Mouse (Mus musculus) spleen, postnatal 4 days (tissue): ENCODE results near the gene Sec1.
A peak's percentile ranks its signal among the peaks of the same experiment; 100 is the strongest.

Experiments used
- DNase-seq, 2 experiments: peaks; one replicate each; pipeline ENCODE4 v3.0.0; 2022; ENCODE audit warnings: low spot score in 2 of 2

Sec1 gene

GRCm38 (mm10) chr7:45641391-45642040, 52.7 kb downstream of the Sec1 start:
- no peak for DNase-seq

- DNase-seq, result no peak
Observed at GRCm38 (mm10) chr7:45640191-45640957, 53.8 kb downstream of the Sec1 start.

DNA sequence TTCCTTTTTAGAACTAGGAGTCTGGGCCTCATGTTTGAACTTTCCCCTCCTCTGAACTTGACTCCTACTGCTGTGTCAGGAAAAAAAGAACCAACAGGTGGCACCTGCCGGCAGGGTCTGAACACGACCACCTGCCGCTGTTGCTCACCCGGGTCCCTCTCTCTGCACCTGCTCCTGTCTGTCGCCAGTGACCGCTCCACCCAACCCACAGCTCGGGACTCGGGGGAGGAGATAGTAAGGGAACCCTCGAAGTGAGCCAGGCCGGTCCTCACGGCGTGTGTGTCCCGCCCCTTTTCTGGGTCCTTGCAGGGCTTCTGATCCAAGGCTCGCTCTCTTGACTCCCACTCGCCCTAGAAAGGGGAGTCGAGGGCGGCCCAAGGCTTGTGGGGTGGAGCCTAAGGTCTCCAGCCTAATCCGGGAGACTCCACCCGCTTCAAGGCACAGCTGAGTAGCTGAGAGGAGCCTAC, 54.6 kb downstream of the Sec1 start, which contains the start of gene Mamstr:
Gene Mamstr (plus strand): TSS at position 417 of the 467 bp plus-strand sequence.
- no peak for DNase-seq

DNA sequence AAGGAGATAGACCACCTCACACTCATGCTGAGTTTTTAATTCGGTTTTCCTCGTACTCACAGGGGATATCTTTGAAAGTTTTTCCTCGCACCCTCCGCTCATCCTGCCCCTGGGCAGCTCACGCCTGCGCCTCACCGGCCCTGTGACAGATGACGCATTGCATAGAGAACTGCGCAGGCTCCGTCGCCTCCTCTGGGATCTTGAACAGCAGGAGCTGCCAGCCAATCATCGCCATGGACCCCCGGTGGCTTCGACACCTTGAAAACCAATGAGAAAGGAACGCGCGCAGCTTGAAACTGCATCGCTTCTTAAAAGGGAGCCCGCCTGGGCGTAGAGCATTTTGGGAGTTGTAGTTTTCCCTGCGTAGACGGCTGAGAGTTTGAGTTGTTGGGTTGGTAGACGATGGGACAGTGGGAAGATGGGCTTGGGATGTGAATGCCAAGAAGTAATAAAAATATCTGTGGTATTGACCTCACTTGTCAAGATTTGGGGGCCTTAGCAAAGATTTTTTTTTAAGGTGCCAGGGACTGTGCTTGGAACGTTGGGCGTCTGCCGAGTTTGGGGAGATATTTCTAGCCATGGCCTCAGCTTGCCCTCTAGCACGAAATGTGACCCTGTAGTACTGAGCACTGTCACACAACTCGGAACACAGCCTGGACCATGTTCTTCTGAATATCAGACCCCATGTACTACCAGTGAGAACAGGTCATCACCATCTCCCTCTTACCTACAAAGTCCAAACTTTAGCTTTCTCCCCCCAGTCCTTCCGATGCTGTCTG, 55.4 kb downstream of the Sec1 start:
- DNase-seq, result peak; percentile 37 to 62

- DNase-seq, result peak in 1 of 2 experiments; percentile 61
Observed at GRCm38 (mm10) chr7:45637710-45638109, 56.5 kb downstream of the Sec1 start.

DNA sequence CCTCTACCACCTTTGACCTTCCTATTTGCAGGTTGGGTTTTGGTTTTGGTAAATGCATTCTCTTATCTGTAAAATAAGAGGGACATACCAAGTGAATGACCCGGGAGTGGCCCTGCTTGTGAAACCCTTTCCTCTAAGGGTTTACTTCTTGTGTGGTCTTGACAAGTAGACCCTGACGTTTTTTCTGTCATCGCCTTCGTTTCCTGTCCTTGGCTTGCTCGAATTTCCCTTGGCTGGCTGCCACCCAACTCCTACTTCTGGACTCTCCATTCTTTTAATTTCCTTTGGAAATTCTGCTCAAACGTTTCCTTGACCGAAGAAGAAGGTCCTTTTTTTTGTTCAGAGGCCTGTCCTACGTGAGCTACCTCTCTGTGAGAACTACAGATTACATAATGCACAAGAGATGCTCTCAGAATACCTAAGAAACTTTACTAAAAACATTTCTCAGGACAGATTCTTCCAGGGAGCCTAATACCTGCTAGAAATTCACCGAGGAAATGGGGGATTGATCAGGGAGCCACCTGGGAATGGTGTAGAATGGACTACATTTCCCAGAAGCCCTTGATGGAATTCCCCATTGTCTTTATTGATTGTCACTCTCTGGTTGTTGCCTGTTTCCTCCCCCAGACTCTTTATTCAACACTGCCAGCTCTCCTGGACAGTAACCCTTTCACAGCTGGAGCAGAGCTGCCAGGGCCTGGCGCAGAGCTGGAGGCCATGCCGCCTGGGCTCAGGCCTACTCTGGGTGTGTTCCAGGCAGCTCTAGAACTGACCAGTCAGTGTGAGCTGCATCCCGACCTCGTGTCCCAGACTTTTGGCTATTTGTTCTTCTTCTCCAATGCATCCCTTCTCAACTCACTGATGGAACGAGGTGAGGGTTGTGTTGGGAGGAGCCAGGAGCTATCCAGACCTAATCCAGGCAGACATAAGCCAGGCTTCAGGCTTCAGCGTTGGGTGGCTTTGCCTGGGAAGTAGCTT, 58.2 kb downstream of the Sec1 start:
- DNase-seq, result peak in 1 of 2 experiments; percentile 53

DNA sequence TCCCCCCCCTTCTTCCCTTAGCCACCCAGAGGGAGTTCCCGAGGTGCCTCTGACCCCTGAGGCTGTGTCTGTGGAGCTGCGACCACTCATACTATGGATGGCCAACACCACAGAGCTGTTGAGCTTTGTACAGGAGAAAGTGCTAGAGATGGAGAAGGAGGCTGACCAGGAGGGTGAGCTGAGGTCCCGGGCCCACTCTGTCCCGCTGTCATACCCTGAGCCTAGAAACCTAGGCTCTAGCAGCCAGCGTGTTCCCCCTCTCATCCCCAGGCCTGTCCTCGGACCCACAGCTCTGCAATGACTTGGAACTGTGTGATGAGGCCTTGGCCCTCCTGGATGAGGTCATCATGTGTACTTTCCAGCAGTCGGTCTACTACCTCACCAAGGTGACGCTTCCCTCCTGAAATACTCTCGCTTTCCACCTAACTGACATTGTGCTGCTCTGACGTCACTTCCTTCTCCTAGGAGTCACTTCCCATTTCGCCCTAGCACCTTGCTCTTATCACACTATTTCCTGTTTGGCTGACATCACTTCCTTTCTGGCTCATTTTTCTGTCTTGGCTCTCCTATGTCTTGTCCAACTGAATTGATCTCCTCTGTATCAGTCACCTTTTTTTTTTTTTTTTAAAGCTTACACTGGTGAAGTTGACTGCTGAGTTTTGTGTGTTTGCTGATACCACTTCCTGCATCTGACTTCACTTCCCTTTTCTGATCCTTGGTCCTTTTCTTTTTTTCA, 59.1 kb downstream of the Sec1 start:
- DNase-seq, result peak in 1 of 2 experiments; percentile 60

DNA sequence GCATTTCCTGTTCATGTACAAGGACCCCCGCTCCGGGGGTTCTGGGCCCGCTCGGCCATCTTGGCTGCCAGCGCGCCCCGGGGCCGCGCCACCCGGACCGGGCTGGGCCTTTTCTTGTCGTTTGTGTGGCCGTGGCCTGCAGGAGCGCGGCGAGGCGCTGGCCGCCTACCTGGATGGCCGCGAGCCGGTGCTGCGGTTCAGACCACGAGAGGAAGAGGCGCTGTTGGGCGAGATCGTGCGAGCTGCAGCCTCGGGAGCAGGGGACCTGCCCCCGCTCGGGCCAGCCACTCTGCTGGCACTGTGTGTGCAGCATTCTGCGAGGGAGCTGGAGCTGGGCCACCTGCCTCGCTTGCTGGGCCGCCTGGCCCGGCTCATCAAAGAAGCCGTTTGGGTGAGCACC, 61.7 kb downstream of the Sec1 start:
- no peak for DNase-seq

- DNase-seq, result no peak
Observed at GRCm38 (mm10) chr7:45630064-45630907, 63.9 kb downstream of the Sec1 start.

- DNase-seq, result peak; percentile 85 to 96
Observed at GRCm38 (mm10) chr7:45628364-45629294, 65.6 kb downstream of the Sec1 start.
